Mouse (Mus musculus): Measurements from ENCODE around the gene Nuak2.

DNA sequence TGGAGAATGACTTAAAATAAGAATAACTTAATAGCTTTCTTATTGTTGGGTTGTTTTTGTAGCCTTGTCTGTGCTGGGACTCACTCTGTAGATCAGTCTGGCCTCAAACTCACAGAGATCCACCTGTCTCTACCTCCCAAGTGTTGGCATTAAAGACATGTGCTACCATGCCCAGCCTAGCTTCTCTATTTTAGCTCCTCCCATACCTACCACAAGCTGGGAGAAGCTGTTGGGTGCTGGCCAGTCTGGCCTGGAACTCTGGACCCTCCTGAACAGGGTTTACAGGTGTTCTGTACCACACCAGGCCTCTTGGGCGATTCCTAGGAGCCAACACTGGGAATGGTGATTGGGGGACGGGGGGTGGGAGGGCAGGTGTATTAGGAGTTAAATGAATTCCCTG lies 27.3 kb downstream of the Nuak2 start:
- TF ChIP-seq POLR2A (IDR thresholded peaks at IDR 0.05; ENCODE audit: extremely low read depth, insufficient read depth, low read length) (no peak), CTCF (IDR thresholded peaks at IDR 0.05; ENCODE audit: extremely low read depth, insufficient read depth, low read length) (no peak)

Data from cortical plate, adult 2 months (tissue).